ENCODE assay signal across 17 mouse cellular contexts in genomic region chr14:77593136-77593838, GRCm38 (mm10).
A peak's percentile ranks its signal among the peaks of the same experiment; 100 is the strongest.
DNase-seq lines count a peak whose midpoint lies in the region; ATAC-seq lines count a peak whose summit lies in the region.
"Had no signal": no experiment of that assay in that cellular context is flagged by ENCODE, and none has a peak within 500 bp of the region (broad histone marks: within the 10 kb centered on the region; RNA-seq: fewer than 3 reads in every experiment).

No protein-coding gene starts in this region.

- H3K9ac ChIP-seq in forebrain, embryonic 11.5 days (ENCODE audit: low read length), result no peak overlapping the region
- H3K9ac ChIP-seq in hindbrain, embryonic 12.5 days, result no peak overlapping the region
- H3K9ac ChIP-seq in neural tube, embryonic 14.5 days (replicated peaks; ENCODE audit: low read depth, low read length), result no peak overlapping the region
- H3K9ac ChIP-seq in intestine, embryonic 15.5 days, result no peak overlapping the region
- H3K9ac ChIP-seq: embryonic facial prominence, embryonic 13.5 days; lung, embryonic 14.5 days had no signal

- no peak overlapping the region for H3K4me3 ChIP-seq in forebrain, embryonic 10.5 days
- no peak overlapping the region for H3K4me3 ChIP-seq in forebrain, embryonic 11.5 days (ENCODE audit: low read depth, low read length)
- no peak overlapping the region for H3K4me3 ChIP-seq in hindbrain, embryonic 12.5 days
- H3K4me3 ChIP-seq in neural tube, embryonic 14.5 days (ENCODE audit: low read depth, low read length), result no peak overlapping the region
- H3K4me3 ChIP-seq in intestine, embryonic 15.5 days (replicated peaks), result no peak overlapping the region
- H3K4me3 ChIP-seq: embryonic facial prominence, embryonic 13.5 days had no signal

- ATAC-seq in forebrain, embryonic 11.5 days (replicated peaks; ENCODE audit: low FRiP score), result no peak; the same call in 1 of the 2 replicates
- ATAC-seq in hindbrain, embryonic 12.5 days (ENCODE audit: low FRiP score), result peak; percentile 85
- ATAC-seq in neural tube, embryonic 14.5 days (ENCODE audit: low read depth), result 0 out of 2 replicates have a peak, but pooled peaks have one; percentile 43
- no peak for ATAC-seq in intestine, embryonic 15.5 days
- ATAC-seq: intestine, postnatal 0 days had no signal

- no peak overlapping the region for H3K4me2 ChIP-seq in forebrain, embryonic 11.5 days (ENCODE audit: low read depth, low read length, severe bottlenecking)
- H3K4me2 ChIP-seq in hindbrain, embryonic 12.5 days (replicated peaks), result no peak overlapping the region
- no peak overlapping the region for H3K4me2 ChIP-seq in neural tube, embryonic 14.5 days (ENCODE audit: low read depth, low read length)
- no peak overlapping the region for H3K4me2 ChIP-seq in intestine, embryonic 15.5 days (replicated peaks)
- H3K4me2 ChIP-seq: embryonic facial prominence, embryonic 13.5 days; liver, embryonic 11.5 days; lung, embryonic 14.5 days had no signal

- peaks cover 20% of the 10 kb centered on the region for H3K4me1 ChIP-seq in forebrain, embryonic 10.5 days
- no peaks in the 10 kb centered on the region for H3K4me1 ChIP-seq in forebrain, embryonic 11.5 days (replicated peaks; ENCODE audit: control insufficient read depth, insufficient read depth, low read length)
- H3K4me1 ChIP-seq in hindbrain, embryonic 12.5 days, result peaks cover 4% of the 10 kb centered on the region
- H3K4me1 ChIP-seq in neural tube, embryonic 14.5 days (ENCODE audit: control insufficient read depth, insufficient read depth, low read length), result peaks cover 4% of the 10 kb centered on the region; the same call in 1 of the 2 replicates
- no peaks in the 10 kb centered on the region for H3K4me1 ChIP-seq in intestine, embryonic 15.5 days (replicated peaks)

- DNase-seq in forebrain, embryonic 10.5 days (ENCODE audit: extremely low spot score, low spot score), result no peak
- DNase-seq in forebrain, embryonic 11.5 days (ENCODE audit: low spot score), result no peak
- DNase-seq in right cerebral cortex, postnatal 10 days (ENCODE audit: low spot score in 2 of 2), result peak; percentile 50 to 65
- no peak for DNase-seq in right cerebral cortex, postnatal 36 days (ENCODE audit: low spot score in 2 of 2)
- no peak for DNase-seq in cerebellum, adult 9-10 months
- DNase-seq: adrenal gland, postnatal 14 days; cerebellum, postnatal 14 days; heart, postnatal 4 days; lung, embryonic 14.5 days; lung, postnatal 4 days; thymus, postnatal 14 days had no signal

- H3K9me3 ChIP-seq in forebrain, embryonic 10.5 days, result peaks cover 7% of the 10 kb centered on the region; the same call in 1 of the 2 replicates
- H3K9me3 ChIP-seq in forebrain, embryonic 11.5 days (ENCODE audit: control insufficient read depth, low read length), result no peaks in the 10 kb centered on the region; the same call in 1 of the 2 replicates
- no peaks in the 10 kb centered on the region for H3K9me3 ChIP-seq in hindbrain, embryonic 12.5 days (replicated peaks)
- no peaks in the 10 kb centered on the region for H3K9me3 ChIP-seq in neural tube, embryonic 14.5 days (ENCODE audit: control insufficient read depth, low read length)
- H3K9me3 ChIP-seq in intestine, embryonic 15.5 days, result no peaks in the 10 kb centered on the region
- H3K9me3 ChIP-seq: embryonic facial prominence, embryonic 13.5 days had no signal

- no peaks in the 10 kb centered on the region for H3K36me3 ChIP-seq in forebrain, embryonic 10.5 days (replicated peaks)
- no peaks in the 10 kb centered on the region; the same call in 1 of the 2 replicates for H3K36me3 ChIP-seq in forebrain, embryonic 11.5 days (ENCODE audit: control insufficient read depth, insufficient read depth, low read length)
- no peaks in the 10 kb centered on the region for H3K36me3 ChIP-seq in hindbrain, embryonic 12.5 days
- no peaks in the 10 kb centered on the region for H3K36me3 ChIP-seq in neural tube, embryonic 14.5 days (ENCODE audit: control insufficient read depth, insufficient read depth, low read length)
- H3K36me3 ChIP-seq in intestine, embryonic 15.5 days, result no peaks in the 10 kb centered on the region

- H3K27ac ChIP-seq in forebrain, embryonic 10.5 days, result 0 out of 2 replicates have a peak overlapping the region, but pooled peaks have one; percentile 15
- no peak overlapping the region for H3K27ac ChIP-seq in forebrain, embryonic 11.5 days (ENCODE audit: low read depth, low read length)
- H3K27ac ChIP-seq in hindbrain, embryonic 12.5 days, result peak overlapping the region; percentile 66; the same call in 1 of the 2 replicates
- H3K27ac ChIP-seq in neural tube, embryonic 14.5 days (ENCODE audit: low read depth, low read length), result no peak overlapping the region
- H3K27ac ChIP-seq in intestine, embryonic 15.5 days, result no peak overlapping the region
- H3K27ac ChIP-seq: embryonic facial prominence, embryonic 13.5 days had no signal

- peaks cover 6% of the 10 kb centered on the region; the same call in 1 of the 2 replicates for H3K27me3 ChIP-seq in forebrain, embryonic 10.5 days (ENCODE audit: poor library complexity, severe bottlenecking)
- H3K27me3 ChIP-seq in forebrain, embryonic 11.5 days (ENCODE audit: control insufficient read depth, insufficient read depth, low read length), result no peaks in the 10 kb centered on the region
- no peaks in the 10 kb centered on the region for H3K27me3 ChIP-seq in hindbrain, embryonic 12.5 days
- no peaks in the 10 kb centered on the region for H3K27me3 ChIP-seq in neural tube, embryonic 14.5 days (ENCODE audit: control insufficient read depth, insufficient read depth, low read length)
- H3K27me3 ChIP-seq in intestine, embryonic 15.5 days (replicated peaks), result no peaks in the 10 kb centered on the region
- H3K27me3 ChIP-seq: embryonic facial prominence, embryonic 13.5 days had no signal

- WGBS in forebrain, embryonic 10.5 days, result 76% methylated on average over 11 of the region's 11 CpGs
- 65% methylated on average over 11 of the region's 11 CpGs for WGBS in forebrain, embryonic 11.5 days
- 42% methylated on average over 11 of the region's 11 CpGs for whole genome bisulfite sequencing in hindbrain, embryonic 12.5 days
- WGBS in neural tube, embryonic 14.5 days, result 28% methylated on average over 11 of the region's 11 CpGs
- 89% methylated on average over 11 of the region's 11 CpGs for WGBS in intestine, embryonic 15.5 days

Comparison
In these comparisons a context has a peak if more than half of its experiments do, and no peak if none do; other contexts are left out.
1. DNase-seq: peak in right cerebral cortex, postnatal 10 days (2 of 2); none in forebrain, embryonic 10.5 days (single experiment), forebrain, embryonic 11.5 days (single experiment), right cerebral cortex, postnatal 36 days (0 of 2) and cerebellum, adult 9-10 months (single experiment).
2. H3K27ac ChIP-seq: peak in forebrain, embryonic 10.5 days (single experiment) and hindbrain, embryonic 12.5 days (single experiment); none in forebrain, embryonic 11.5 days (single experiment), neural tube, embryonic 14.5 days (single experiment) and intestine, embryonic 15.5 days (single experiment).
3. ATAC-seq: peak in hindbrain, embryonic 12.5 days (single experiment) and neural tube, embryonic 14.5 days (single experiment); none in forebrain, embryonic 11.5 days (single experiment) and intestine, embryonic 15.5 days (single experiment).